Mouse (Mus musculus) thymus, postnatal 0 days (tissue): ENCODE data around the gene Smoc1. TPM values are rescaled to one million over a fixed set of nuclear protein-coding genes. Genes with fewer than 3 reads are reported as not detected.

ENCODE experiments used
- DNase-seq: peaks from one replicate; pipeline ENCODE4 v3.0.0-alpha.2; 2015; ENCODE audit warnings: low spot score
- microRNA-seq: library from miRNA; unstranded; fragments of <30 nt; microRNA quantifications from one replicate; pipeline ENCODE4, GENCODE M21; 2016; ENCODE audit warnings: borderline number of aligned reads
- polyA plus RNA-seq: library from polyadenylated mRNA; unstranded; fragments of >200 nt; fragmentation: Nextera tagmentation; extraction: Ambion mirVana; gene quantifications from 2 replicates; pipeline ENCODE4 v1.2.1, GENCODE M21; 2015

The Smoc1 gene
- polyA plus RNA-seq, 1 experiment from 2014 or later: 5.2 TPM

DNA sequence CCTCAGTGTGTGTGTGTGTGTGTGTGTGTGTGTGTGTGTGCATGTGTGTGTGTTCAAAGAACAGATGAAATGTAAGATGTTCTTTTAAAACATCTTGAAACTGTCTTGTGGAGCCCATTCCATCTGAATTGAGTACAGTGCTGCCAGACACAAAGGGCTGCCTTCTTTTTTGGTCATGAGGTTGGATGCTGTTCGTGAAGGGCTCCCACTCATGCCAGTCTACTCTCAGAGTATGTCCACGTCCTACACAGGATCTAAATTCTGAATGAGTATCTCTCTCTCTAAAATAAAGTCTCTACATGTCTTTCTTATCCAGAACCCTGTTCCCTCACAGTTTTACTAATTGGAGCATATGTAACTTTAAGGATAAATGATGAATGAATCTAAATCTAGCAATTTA is 182.0 kb downstream of the Smoc1 start:
- no peak for DNase-seq

DNA sequence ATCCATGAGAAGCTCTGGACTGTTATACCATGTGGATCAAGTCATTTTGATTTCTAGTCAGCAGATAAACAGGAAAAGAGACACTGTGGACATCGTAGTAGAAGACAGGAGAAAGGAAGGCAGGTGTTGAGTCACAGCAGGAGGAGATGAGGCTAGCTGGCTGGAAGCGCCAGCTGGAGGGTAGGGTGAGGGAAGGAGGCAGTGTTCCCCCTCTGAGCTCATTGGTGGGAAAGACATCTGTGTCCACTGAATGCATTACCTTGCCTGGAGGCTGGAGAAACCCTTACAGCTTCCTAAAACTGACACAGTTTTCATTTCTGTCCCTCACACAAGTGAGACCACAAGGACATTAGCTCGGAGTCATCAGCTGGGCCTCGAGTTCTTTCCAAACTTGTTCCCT is 192.7 kb downstream of the Smoc1 start:
- no peak for DNase-seq

DNA sequence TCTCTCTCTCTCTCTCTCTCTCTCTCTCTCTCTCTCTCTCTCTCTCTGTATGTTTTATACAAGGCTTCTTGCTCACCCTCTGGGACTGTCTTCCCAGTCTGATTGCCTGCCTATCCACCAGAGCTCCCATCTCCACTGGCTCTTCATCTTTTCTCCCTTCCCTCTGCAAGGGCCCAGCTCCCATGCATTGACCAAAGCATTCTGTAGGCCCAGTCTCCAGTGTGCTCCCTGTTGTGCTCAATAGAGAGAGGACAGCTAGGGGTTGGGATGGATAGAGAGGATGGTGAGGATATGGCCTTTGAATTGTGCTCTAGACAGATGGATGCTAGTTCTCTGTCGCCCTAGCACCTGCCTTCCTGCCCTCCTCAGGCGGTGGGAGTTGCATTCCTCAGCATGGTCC is 196.7 kb downstream of the Smoc1 start:
- no peak for DNase-seq

DNA sequence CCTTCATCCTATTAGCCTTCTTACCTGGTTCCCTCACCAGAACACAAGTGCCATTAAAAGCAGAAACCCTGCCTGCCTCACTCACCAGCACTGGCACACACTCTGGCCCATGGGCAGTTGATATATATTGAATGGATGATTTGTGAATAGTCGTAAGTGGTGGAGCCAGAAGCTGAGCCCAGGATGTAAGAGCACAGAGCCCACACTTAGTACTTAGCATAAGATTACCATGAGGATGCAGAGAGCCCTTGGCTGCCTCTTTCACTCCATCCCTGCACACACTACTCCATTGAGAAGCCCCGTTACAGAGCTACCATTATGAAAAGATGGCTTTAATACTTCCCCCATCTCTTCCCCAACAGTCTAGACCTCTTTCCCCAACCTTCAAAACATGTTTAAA is 198.2 kb downstream of the Smoc1 start:
- DNase-seq: no peak

DNA sequence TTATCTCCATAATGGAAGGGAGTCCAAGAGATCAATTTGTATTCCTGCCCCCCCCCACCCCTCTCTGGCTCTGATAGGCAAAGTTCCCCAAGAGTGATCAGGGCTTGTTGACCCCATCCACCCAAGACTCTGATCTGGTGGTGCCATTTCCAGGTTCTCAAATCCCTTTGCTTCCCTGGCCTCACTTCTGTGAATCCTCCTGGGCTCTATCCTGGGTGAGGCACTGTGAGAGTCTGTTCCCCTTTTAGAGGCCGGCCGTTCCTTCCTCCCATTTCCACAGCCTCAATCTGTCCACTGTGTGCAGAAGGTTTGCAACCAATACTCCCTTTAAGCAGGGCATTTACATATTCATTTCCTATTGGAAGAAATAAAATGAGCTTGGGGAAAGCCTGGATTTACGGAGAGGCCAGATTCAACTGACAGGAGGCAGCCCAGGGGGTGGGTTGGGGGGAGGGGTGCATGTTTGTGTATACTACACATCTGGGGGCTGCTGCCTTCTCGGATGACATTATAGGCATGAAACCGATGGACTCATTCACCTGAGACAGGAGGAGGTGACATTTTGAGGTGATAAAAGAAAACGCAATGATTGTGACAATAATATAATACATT is 199.5 kb downstream of the Smoc1 start:
- no peak for DNase-seq

DNA sequence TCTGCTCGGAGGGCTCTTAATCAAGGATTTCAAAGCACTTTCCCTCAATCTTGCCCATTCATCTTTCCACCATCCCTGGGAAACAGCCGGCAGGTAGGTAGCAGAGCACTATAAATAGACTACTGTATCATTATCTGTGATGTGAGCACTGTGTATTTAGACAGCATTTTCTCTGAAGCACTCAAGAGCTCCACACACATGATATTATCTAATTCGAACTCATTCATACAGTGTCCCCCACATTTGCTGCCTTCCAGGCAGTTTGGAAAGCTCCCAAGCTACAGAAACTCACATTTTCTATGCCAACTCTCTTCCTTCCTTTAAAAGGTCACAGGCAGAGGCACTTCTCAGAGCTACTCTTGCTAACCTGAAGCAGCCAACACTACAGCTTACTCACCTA is 200.0 kb downstream of the Smoc1 start:
- DNase-seq: no peak

DNA sequence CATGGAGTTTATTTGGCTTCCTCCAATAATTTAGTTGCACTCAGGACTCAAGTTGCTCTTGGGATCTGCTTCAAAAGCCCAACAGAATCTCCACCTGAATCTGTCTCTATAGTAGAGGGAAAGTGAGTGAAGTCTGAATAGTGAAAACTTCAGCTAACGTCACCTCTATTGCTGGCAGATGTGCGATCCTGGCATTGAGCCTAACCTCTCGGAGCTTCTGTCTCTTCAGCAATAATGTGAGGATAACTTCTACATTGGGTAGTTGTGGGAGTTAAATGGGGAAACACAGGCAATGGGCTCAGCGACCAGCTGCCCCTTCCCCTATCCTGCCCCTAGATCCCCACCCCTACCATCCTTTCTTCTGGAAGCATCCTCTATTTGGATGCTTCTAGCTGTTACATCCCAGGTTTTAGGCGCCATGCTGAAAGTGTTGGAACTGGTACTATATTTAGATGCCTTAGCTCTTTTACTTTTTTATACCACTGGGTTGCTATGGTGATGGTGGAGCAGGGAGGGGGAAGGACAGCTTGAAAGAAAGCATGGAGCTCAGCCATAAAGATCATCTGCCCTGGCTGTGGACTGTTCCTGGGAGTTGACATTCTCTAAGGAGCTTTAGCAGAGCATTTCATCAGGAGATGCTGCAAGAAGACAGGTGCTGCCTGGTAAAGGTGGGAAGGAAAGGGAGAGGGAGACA is 201.3 kb downstream of the Smoc1 start:
- DNase-seq: no peak

DNA sequence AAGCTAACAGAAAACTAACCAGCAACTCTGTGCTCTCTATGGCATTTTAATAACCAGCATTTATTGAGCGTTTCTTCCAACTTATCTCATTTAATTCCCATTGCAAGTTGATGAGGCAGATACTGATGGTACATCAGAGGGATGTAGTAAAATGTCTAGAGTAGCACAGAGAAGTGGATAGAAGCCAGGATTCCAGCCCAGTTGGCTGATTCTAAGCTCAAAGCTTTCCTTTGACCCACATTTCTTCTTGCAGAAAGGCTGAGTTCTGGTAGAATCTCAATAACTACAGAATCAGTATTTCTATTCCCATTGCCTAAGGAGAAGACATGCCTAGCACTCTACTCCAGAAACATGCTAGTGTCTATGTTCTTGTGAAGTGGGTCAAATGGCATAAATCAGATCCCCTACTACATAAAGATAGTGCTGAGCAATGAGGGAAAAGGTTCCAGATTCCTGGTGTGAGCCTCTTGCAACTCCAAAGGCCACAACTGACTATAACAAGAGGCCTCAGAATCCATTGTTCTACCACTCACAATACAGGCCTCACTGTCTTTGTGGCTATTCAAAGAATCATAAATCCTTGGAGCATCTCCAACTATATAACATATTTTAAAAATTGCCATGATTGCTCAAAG is 207.3 kb downstream of the Smoc1 start:
- DNase-seq: no peak

DNA sequence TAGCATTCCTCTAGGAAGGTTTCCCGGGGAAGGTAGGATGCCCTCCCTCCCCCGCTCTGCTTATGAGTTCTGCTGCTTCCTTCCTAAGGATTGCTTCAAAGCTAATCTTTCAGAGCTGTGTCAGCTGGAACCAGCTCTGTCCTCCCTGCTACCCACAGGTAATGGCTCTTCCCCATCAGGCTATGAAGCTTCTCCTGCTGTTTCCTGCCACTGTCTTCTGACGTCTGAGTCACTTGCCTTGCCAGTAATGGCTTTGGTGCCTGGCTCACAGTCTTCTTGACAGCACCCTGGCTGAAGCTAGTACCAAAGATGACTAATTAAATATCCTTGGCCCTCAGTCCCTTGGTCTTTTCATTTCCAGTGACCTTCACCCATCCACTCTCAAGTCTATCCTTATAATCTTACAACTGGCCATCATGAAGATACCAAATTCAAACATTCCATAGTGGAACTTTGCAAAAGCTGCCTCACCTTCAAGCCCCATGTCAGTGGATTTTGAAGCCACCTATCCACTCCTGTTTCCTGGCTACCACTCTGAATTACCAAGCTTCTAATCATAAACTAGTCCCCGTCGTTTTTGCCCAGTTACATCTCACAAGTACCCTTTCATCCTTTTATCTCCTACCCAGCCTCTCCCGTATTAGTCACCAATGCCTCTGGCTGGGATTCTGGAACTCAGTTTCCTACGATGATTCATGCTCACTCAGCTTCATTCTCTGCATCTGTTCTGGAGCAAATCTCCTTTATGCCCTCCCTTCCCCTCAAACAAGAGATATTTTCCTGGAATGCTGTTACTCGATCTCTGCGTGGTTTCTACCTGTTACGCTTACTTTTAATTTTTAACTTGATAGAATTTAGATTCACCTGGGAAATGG is 209.1 kb downstream of the Smoc1 start:
- DNase-seq: no peak

Small RNA genes lying within 50 kb of the gene (microRNA-seq; reads per million reads assigned to microRNA genes)
- not detected for gene Mir3067

Other genes starting within 250 kb of the Smoc1 start
- 21.0 and 21.1 TPM in 2 replicates for gene Susd6, start 236.3 kb upstream of the Smoc1 start, polyA plus RNA-seq
- gene Srsf5, start 81.3 kb upstream of the Smoc1 start, polyA plus RNA-seq: 655 and 689 TPM in 2 replicates
- 0.36 and 0.59 TPM in 2 replicates for gene Slc10a1, start 58.1 kb upstream of the Smoc1 start, polyA plus RNA-seq